Mouse (Mus musculus) right cerebral cortex, adult 18-20 months (tissue): ENCODE results near the gene Hist2h2aa2.

Source experiments
- DNase-seq: peaks from one replicate; pipeline ENCODE4 v3.0.0; 2022; ENCODE audit warnings: mixed read lengths

Hist2h2aa2 gene

GRCm38 (mm10) chr3:96196437-96197128 is 43.5 kb downstream of the Hist2h2aa2 start:
- no peak for DNase-seq

GRCm38 (mm10) chr3:96195616-96196313 is 44.3 kb downstream of the Hist2h2aa2 start:
- DNase-seq = no peak

GRCm38 (mm10) chr3:96194966-96195365 is 45.1 kb downstream of the Hist2h2aa2 start:
- no peak for DNase-seq

DNA sequence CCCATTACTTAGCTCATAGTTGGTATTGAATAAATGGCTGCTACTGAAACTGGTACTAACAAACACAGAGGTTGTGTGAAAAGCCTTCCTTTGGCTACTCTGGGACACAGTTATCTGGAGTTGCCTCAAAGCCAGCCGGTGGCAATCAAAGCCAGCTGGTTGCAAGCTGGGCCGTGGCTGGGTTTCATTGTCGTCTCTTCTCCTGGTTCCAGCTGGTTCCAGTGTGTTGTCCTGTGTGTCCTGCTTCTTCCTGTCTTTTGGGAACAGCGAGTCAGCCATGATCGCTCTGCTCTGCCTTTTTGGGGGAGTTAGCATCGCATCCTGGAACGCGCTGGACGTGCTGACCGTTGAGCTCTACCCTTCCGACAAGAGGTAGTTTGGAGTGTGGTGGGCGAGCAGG is 47.1 kb downstream of the Hist2h2aa2 start:
- no peak for DNase-seq
